In genomic region chr17:26314291-26314690, GRCm38 (mm10) we compare ENCODE assay signal across 9 mouse cellular contexts.
DNase-seq lines count a peak whose midpoint lies in the region; ATAC-seq and TF ChIP-seq lines count a peak whose summit lies in the region.
"Had no signal": no experiment of that assay in that cellular context is flagged by ENCODE, and none has a peak within 500 bp of the region (broad histone marks: within the 10 kb centered on the region; RNA-seq: fewer than 3 reads in every experiment).

No protein-coding gene starts in this region.

- no peaks in the 10 kb centered on the region for H3K36me3 ChIP-seq in midbrain, embryonic 10.5 days
- H3K36me3 ChIP-seq in midbrain, embryonic 13.5 days = no peaks in the 10 kb centered on the region
- no peaks in the 10 kb centered on the region for H3K36me3 ChIP-seq in liver, embryonic 14.5 days (replicated peaks; ENCODE audit: control insufficient read depth, insufficient read depth, low read depth)
- H3K36me3 ChIP-seq: embryonic facial prominence, embryonic 12.5 days had no signal

- peaks cover 9% of the 10 kb centered on the region for H3K27me3 ChIP-seq in midbrain, embryonic 10.5 days (ENCODE audit: low read depth, poor library complexity, severe bottlenecking)
- H3K27me3 ChIP-seq in midbrain, embryonic 13.5 days = no peaks in the 10 kb centered on the region
- H3K27me3 ChIP-seq in liver, embryonic 14.5 days (ENCODE audit: control insufficient read depth, insufficient read depth, low read length) = no peaks in the 10 kb centered on the region

- no peaks in the 10 kb centered on the region for H3K4me1 ChIP-seq in midbrain, embryonic 10.5 days
- peaks cover 4% of the 10 kb centered on the region; the same call in 1 of the 2 replicates for H3K4me1 ChIP-seq in midbrain, embryonic 13.5 days (replicated peaks)
- no peaks in the 10 kb centered on the region for H3K4me1 ChIP-seq in liver, embryonic 14.5 days (replicated peaks; ENCODE audit: control insufficient read depth in 2 of 2, insufficient read depth in 2 of 2, low read length in 1 of 2)
- H3K4me1 ChIP-seq: embryonic facial prominence, embryonic 12.5 days had no signal

- no peak overlapping the region for H3K4me3 ChIP-seq in midbrain, embryonic 10.5 days
- no peak overlapping the region for H3K4me3 ChIP-seq in midbrain, embryonic 13.5 days (replicated peaks)
- H3K4me3 ChIP-seq in liver, embryonic 14.5 days (ENCODE audit: insufficient read depth in 1 of 2, low read depth in 2 of 2, low read length in 2 of 2) = no peak overlapping the region
- H3K4me3 ChIP-seq: embryonic facial prominence, embryonic 12.5 days had no signal

- DNase-seq in midbrain, embryonic 10.5 days (ENCODE audit: low spot score) = peak; percentile 61
- DNase-seq in cerebellum, postnatal 14 days = peak; percentile 90 to 91
- DNase-seq in gastrocnemius, postnatal 25 days = peak; percentile 46
- DNase-seq in kidney, postnatal 10 days = peak; percentile 91
- peak in 2 of 3 experiments; percentile 6 to 12 for DNase-seq in liver, embryonic 14.5 days (ENCODE audit: low read depth in 3 of 3, low spot score in 3 of 3)
- peak; percentile 57 for DNase-seq in retina, postnatal 7 days (ENCODE audit: low read depth, low spot score)
- DNase-seq in urinary bladder, adult 18-20 months (ENCODE audit: low spot score in 2 of 2) = peak; percentile 61 to 70

- H3K27ac ChIP-seq in midbrain, embryonic 10.5 days (replicated peaks) = no peak overlapping the region
- H3K27ac ChIP-seq in midbrain, embryonic 13.5 days = no peak overlapping the region
- no peak overlapping the region for H3K27ac ChIP-seq in liver, embryonic 14.5 days
- H3K27ac ChIP-seq: embryonic facial prominence, embryonic 12.5 days had no signal

- whole genome bisulfite sequencing in midbrain, embryonic 10.5 days = 22% methylated on average over 6 of the region's 6 CpGs
- WGBS in midbrain, embryonic 13.5 days = 15% methylated on average over 6 of the region's 6 CpGs
- WGBS in liver, embryonic 14.5 days (ENCODE audit: insufficient replicate concordance) = 13% methylated on average over 6 of the region's 6 CpGs

- TF ChIP-seq EP300 in liver, embryonic 14.5 days (IDR thresholded peaks at IDR 0.05; ENCODE audit: low read depth) = no peak

- no peak for ATAC-seq in midbrain, embryonic 13.5 days
- ATAC-seq in liver, embryonic 14.5 days (ENCODE audit: insufficient read depth) = no peak

- H3K9ac ChIP-seq in midbrain, embryonic 13.5 days (replicated peaks) = no peak overlapping the region; the same call in 1 of the 2 replicates
- no peak overlapping the region for H3K9ac ChIP-seq in liver, embryonic 14.5 days (replicated peaks)
- H3K9ac ChIP-seq: embryonic facial prominence, embryonic 12.5 days had no signal

- no peak overlapping the region for H3K4me2 ChIP-seq in midbrain, embryonic 13.5 days (replicated peaks)
- no peak overlapping the region for H3K4me2 ChIP-seq in liver, embryonic 14.5 days (ENCODE audit: low read depth)
- H3K4me2 ChIP-seq: embryonic facial prominence, embryonic 12.5 days had no signal

- no peaks in the 10 kb centered on the region for H3K9me3 ChIP-seq in midbrain, embryonic 10.5 days (replicated peaks)
- H3K9me3 ChIP-seq in midbrain, embryonic 13.5 days = no peaks in the 10 kb centered on the region
- no peaks in the 10 kb centered on the region for H3K9me3 ChIP-seq in liver, embryonic 14.5 days (ENCODE audit: control insufficient read depth, low read length)
- H3K9me3 ChIP-seq: embryonic facial prominence, embryonic 12.5 days had no signal

- peak; percentile 53 for TF ChIP-seq CTCF in liver, embryonic 14.5 days (IDR thresholded peaks at IDR 0.05; ENCODE audit: low read depth)

Comparison
In these comparisons a context has a peak if more than half of its experiments do, and no peak if none do; other contexts are left out.
1. DNase-seq: peak in every context shown above with its lines; median percentile 91 in kidney, postnatal 10 days; 90 in cerebellum, postnatal 14 days; 66 in urinary bladder, adult 18-20 months; 61 in midbrain, embryonic 10.5 days; 57 in retina, postnatal 7 days; 46 in gastrocnemius, postnatal 25 days; 9 in liver, embryonic 14.5 days.